Mouse (Mus musculus): ENCODE results near the gene Arhgap23.

The Arhgap23 gene

GRCm38 (mm10) chr11:97548757-97549156, 133.4 kb downstream of the Arhgap23 start:
- no peak for DNase-seq (ENCODE audit: low read depth, low spot score)

All from embryo, embryonic 11.5 days (tissue).